Mouse (Mus musculus) adrenal gland, adult (tissue): ENCODE data around the gene Pappa2.

ENCODE experiments used
- DNase-seq, 2 experiments: peaks; one replicate each; pipeline ENCODE4 v3.0.0; 2022 to 2023; ENCODE audit warnings: low spot score in 1 of 2; ENCODE audit not compliant: inconsistent age in 2 of 2

Gene Pappa2

DNA sequence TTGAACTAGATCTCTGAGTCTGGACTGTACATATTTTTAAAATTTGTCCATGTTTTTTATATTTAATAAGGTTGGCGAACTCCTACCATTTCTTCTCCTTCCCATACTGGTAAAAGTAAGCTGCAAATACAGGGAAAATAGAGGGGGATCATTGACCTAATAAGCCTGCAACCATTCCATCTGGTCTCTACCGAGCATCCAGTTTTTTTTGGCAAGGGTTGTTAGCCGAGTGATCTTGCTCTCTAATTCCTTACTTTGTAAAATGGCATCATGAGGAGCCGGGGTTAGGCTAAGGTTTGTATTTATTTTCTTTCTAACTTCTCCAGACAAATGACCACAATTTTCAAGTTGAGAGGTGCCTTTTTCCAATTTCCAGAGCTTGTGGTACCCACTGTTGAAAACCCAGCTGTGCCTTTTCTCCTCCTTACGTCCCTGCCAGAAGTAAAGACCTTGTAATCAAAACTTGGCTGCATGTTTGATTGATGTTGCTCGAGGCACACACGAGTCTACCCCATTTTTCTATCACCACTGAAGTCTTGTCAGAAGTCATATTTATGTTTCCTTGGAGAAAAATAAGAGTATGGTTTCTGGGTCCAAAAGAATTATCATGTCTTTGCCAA lies 210.1 kb downstream of the Pappa2 start:
- peak in 1 of 2 experiments; percentile 35 for DNase-seq

DNA sequence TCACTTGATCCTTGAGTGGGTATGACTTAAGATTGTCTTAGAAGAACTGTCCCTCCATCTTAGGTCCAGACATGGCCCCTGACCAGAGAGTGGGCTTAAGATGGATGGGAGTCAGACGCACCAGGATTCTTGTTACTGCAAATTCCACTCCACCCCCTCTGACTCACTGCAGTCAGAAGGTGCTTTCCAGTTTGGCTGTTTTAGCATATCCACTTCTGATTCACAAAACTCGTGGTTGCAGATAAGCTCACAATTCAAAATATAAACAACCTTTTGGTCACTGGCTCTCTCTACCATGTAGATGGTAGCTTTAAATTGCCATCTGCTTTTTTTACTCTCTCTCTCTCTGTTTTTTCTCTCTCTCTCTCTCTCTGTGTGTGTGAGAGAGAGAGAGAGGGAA lies 214.4 kb downstream of the Pappa2 start:
- peak in 1 of 2 experiments; percentile 8 for DNase-seq

DNA sequence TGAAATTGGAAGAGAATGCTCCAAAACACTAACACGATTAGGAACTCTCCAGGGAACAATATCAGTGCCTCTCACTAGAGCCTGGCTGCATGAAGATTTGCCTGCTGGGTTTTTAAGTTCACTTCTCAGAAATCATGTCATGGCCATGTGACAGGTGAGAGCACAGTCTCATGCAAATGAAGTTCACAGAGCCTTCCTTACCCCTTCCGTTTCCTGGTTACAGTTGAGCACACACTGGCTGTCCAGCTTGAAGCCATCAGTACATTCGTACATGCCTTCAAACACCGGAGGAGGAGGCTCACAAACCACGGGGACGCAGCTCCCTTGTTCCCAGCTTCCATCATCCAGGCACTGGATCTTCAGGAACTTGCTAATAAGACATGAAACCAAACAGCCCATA lies 215.6 kb downstream of the Pappa2 start:
- DNase-seq: no peak

DNA sequence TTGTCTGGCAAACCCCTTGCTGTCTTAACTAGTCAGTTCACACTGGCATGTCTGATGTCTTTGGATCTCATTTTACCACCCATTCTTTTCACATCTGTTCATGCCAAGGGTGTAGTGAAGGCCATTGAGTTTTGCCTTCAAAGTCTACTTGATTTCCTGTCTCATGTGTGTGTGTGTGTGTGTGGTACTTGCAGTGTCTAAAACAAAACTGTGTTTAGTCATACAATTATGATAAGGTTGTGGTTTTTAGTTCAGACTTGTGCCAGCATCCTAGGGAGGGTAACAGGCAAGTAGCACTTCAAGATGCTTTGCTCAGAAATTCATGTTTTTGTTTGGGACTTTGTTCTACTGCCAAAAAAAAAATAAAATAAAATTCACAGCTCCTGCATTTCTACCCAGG lies 216.1 kb downstream of the Pappa2 start:
- DNase-seq: no peak

DNA sequence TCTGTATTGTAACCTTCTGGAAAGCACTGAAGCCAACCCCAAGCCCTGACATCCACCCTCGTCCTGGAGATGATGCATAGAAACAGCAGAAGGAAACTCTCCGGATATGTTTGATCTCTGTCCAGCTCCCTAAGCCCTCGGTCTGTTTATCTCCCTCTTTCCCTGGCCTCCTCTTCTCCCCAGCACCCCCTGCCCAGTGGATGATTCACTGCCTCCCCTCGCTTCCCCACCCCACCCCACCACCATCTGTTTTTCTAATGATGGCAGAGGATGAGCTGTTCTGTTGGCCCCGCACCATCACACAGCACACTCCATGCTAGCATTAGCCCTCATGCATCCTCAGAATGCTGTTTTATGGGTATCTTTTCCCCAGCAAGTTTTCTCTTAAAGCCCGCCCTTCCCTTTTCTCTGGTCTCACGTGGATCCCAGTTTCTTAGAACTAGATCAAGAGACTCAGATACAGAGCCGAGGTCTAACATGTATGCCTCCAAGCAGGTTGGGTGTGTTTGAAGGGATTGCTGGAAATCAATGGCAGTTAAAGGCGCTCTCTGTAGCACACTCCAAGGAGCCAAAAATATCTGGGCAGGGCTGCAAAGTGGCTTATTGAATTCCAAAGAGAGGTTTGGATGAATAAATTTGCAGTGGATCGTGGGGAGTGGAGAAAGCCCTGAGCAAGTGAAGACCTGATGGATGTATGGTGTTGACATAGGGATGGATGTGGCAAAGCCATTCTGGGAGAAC lies 231.8 kb downstream of the Pappa2 start:
- no peak for DNase-seq

DNA sequence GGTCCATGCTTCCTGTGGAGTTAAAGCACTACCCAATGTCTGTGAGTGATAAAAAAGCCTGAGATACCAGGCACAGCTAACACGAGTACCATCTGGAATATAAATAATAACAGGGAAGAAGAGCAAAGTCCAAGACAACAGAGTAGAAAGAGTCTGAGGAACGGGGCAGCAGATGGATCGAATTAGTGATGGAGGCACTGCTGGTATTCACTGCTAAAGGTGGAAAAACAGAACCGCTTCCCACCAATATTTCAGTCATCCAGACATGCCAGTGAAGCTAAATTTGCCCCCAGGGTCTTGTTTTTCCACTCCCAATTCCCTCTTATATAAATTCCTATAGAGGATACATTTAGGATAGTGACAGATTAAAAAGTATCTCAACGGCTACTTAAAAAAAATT lies 238.8 kb downstream of the Pappa2 start:
- DNase-seq: no peak

DNA sequence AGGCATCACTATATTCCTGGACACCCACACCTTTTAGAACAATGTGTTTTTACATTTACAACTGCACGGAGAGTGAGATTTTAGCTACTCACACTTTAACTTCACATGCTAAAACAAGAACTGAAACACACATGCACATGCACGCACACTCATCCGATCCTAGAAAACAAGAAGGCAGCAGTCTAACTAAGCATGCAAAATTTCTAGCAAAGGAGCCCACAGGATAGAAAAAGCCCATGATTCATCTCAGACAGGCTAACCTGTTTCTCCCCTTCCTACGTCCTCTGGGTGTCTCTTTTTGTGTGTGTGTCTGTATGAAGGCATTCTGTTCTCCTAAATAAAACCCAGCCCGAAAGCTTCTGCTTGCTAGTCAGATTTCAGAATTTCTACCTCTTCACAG lies 239.3 kb downstream of the Pappa2 start:
- no peak for DNase-seq

DNA sequence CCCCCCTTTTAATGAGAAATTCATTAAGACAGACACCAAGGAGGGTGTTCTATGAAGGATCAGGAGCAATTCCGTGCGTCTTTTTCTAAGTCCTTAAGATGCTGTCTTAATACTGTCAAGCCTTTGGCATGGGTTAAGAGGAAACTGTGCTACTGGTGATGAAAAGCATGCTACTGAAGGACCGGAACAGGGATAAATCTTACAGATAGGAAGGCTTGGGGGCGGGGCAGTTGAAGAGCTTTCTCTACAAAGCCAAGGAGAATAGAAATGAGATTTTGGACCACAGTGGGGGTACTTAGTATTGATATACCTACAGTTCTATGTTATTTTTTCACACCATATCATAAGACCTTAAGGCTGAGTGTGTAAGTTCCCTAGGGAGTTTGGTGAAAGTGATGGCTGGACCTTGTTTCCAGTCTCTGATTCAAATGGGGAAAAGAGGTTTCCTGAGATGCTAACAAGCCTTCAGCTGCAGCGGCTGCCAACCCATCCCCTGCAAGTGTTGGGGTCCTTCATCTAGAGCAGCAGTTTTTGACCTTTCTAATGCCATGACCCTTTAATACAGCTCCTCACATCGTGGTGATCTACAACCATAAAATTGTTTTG lies 240.0 kb downstream of the Pappa2 start:
- no peak for DNase-seq

DNA sequence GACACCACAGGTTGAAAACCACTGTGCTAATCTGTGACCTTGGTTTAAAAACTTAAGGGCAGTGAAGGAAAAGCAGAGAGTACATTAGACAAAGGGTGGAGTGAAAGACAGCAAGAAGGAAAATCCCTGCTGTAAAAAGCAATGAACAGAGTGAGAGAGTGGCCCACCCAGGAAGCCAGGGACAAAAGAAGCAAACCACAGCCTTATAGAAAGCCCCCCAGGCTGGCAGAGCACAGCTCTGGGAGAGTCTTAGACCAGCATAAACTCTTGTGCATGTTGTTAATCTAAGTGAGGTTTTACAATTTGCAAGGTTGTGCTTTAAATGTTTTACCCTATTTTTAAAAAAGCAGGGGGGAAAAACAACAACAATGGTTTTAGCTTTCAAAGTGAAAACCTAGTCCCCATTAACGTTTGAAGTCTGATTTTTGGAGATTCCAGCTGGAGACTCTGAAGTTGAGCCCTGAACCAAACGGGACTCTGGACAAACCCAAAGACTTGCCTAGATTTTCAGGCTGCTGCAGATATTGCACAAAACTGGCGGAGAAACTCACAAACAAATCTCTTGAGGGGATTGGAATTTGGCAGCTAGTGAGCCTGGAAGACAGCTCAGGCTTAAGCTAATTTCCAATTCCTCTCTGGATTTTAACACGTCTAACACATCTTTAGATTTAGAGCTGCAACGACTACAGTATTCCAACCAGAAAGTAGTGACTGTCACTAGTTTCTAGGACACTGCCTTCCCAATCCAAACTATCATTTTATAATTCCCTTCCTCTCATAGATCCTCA lies 241.0 kb downstream of the Pappa2 start:
- DNase-seq: peak in 1 of 2 experiments; percentile 33

DNA sequence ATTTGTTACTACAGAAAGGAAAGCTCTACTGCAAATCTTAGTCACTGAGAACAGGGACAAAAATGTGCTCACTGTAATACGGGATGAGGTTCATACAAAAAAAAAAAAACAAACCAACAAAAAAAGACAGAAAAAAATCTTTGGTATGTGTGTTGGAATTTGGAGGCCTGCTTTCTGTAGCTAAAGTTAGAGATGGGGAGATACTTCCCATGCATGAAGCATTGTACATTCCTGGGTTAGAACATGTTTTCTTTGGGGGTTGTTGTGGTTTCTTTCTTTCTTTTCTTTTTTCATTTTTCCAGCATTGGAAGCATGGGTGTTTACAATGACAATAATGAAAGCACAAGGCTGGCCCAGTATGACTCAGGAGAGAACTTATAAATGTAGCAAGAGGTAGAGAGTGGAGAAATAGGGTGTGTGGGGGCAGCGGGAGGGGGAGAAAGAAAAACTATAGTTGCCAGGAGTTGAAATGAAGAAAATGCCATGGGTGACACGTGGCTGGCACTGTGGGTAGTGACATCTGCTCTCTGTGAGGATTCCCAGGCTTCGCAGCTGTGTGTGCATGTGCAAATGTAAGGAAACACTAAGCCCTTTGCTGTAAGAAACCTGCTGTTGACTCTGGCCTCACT lies 247.3 kb downstream of the Pappa2 start:
- DNase-seq: no peak

DNA sequence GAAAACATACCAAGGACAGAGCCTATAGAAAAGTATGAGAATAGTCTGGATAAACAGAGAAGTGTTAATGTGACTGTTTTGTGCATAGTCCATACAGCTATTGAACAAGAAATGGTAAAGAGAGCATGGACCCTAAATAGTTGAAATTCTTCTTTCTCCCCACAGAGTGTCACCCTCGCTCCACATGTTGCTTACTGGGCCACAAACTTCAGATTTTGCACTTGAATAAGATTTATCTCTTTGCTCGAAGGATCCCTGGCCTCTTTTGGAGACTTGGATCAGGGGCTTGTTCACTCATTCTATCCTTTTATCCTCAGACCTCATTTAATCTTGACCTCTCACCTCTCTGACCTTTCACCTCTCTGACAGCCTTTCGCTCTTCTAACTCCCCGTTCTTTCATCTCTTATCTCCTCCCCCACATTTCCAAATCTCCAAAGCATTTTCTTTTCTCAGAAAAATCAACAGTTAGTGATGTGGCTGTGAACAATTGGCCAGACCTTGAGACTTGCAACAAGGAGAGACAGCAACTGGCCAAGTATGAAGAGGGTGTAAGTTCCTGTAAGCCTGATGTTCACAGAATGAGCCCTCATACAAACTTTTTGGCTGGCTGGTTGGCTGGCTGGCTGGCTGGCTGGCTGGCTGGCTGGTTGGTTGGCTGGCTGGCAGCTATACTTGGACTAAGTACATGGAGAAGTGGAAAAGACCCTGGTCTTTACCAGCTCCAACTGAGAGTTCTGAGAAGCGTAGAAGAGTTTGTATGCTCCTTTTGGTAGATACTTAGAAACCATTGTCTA lies 266.8 kb downstream of the Pappa2 start:
- DNase-seq: peak; percentile 9 to 75

DNA sequence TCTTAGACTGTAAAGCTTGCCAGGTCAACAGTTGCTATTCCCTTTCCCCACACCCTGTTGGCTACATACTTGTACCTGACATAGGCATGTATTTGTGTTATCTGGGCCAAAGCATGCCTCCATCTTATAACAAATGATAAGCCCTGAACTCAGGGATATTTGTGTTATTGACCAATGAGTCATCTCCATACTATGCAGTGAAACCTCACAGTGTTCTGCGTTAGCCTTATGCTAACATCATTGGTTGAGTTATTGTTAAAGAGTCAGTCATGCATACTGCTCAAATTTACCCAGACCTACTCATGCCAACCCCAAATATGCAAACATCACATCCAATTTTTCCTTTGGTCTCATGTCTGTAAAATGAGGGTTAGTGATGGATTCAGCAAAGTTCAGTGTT lies 279.0 kb downstream of the Pappa2 start:
- DNase-seq: no peak

DNA sequence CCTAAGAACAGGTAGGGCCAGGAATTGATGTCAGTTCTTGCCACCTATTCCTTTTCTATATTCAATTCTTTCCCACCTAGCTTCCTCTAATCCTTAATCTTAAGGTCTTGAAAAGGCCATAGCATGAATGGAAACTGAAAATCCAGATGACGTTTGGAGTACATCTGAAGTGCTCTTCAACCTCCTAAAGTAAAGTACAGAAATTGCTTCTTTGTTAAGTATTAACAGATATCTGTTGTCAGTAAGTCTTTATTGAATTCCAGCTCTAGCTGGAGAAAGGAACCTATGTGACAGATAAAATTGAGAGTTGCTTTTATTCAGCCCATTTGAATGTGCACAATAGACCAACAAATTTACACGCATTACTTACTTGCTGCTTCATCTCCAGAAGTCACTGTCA lies 280.1 kb downstream of the Pappa2 start:
- no peak for DNase-seq

DNA sequence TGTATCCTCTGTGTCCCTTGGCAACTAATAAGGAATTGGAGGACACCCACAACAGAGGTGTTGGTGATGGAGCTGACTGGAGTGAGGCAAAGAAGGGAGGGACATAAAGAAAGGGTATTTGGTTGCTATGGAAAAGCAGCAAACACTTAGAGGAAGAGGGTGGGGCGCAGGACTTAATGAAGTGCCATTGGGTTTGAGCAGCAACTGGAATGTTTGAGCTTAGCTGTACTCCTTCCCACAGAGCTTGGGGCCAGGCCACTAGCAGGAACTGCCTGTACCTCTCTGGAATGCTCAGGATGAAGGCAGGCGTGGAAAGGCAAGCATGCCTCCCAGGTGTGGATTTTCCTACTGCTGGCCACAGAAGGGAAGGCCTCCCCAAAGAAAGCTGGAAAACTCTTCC lies 281.0 kb downstream of the Pappa2 start:
- no peak for DNase-seq

DNA sequence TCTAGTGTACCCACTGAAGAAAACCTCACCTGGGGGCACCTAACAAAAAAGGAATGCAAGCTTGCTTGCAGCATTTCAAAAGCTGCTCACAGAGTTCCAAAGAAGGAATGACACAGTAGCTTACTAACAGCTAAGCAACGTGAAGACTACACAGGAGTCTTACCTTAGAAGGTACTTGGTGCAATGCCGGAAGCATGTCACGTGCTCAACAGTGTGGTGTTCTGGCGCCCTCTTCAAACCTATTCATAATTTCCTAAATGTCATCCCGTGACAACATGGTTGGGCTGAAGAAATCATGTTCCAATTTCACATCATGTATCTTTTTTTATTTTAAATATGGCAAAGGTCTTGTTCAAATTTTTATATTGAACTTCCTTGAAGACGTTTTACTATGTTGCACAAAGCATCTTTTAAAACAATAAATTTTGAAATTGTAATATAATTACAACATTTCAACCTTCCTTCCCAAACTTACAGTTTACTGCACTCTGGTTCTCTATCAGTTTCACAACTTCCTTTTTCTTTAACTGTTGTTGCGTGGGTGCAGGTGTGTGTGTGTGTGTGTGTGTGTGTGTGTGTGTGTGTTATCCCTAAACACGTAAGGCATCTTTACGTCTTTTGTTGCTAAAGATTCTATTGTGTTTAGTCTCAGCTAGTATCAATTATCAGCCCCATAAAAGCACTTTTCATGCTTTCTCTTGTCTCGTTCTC lies 282.3 kb downstream of the Pappa2 start:
- DNase-seq: no peak

DNA sequence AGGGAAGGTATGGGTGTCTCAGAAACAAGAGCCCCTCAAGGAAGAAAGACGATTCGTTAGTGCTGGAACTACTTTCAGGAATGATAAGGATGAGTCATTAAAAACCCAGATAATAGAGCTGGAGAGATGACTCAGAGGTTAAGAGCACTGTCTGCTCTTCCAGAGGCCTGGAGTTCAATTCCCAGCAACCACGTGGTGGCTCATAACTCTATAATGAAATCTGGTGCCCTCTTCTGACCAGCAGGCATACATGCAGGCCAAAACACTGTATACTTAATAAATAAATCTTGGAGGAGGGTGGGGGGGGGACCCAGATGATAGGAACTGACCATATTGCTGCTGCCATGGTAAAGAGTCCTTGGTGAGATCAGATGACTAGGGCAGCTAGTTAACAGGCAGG lies 282.9 kb downstream of the Pappa2 start:
- no peak for DNase-seq

DNA sequence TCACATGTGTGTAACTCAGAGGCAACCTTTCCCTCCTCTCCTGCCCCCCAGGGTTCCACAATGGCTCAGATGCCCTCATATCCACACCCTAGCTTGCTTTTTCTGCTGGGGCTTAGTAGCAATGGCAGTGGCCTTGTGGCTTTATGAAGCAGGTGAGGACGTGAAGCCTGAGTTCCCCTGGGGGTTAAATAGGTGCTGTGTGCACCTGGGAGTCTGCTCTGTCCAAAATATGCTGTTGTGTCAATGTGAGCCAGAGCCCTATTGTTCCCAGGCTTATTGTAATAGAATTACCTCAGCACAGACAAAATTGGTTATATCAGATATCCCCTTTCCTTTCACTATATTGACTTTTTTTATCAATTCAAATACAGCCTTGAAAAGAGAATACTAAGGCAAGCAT lies 292.6 kb downstream of the Pappa2 start:
- no peak for DNase-seq

DNA sequence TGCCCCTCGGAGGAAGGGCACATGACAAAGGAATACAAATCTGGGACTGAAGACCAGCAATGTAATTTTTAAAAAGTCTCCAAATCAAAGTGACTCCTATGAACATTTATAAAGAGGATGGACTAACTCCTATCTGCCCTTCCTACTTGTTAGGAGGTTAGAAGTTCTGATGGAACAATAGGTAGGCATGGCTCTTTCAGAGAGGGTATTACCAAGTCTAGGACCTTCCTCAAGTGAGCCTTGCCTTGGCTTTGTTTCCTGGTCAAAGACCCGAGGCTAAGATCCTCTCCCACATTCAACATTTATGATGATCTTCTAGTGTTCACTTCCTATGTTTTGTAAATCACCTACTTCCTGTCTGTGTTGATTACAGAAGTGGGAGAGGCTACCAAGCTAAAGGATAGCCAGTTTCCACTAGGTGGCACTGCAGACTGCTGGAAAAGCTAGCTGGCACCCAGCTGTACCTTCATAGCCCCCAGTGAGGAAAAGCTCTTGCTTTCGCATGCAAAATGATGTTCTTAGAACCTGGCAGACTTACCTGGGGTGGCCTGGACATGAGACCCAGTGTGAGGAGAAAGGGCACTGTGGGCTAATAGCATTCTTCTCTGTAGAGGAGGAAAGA lies 310.2 kb downstream of the Pappa2 start:
- peak; percentile 56 to 85 for DNase-seq

DNA sequence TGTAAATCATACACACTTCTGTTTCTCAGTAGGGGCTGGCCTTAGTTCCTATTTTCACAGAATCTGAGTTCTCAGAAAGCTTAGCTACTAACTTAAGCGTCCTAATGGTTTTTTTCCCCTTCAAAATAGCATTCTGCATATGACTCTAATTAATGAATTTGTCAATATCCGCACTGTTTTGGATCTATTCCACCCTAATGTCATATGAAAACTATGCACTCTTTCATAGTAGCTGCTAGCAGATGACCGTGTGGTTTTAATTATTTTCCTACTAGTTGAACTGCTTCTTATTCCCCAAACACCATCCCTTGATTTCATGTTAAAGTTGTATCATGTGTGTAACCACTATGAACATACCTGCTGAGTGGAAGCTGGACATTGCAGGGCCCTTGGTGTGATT lies 314.3 kb downstream of the Pappa2 start:
- DNase-seq: no peak
